Mouse (Mus musculus) skeletal muscle tissue, adult 2 months (tissue): ENCODE data around the gene Ulk3.

ENCODE experiments used
- DNase-seq: peaks from one replicate; pipeline ENCODE4 v3.0.0-alpha.2; 2012; ENCODE audit warnings: low read depth, low spot score

Ulk3 gene

GRCm38 (mm10) chr9:57568500-57568899 is 20.8 kb upstream of the Ulk3 start:
- DNase-seq = peak; percentile 86

DNA sequence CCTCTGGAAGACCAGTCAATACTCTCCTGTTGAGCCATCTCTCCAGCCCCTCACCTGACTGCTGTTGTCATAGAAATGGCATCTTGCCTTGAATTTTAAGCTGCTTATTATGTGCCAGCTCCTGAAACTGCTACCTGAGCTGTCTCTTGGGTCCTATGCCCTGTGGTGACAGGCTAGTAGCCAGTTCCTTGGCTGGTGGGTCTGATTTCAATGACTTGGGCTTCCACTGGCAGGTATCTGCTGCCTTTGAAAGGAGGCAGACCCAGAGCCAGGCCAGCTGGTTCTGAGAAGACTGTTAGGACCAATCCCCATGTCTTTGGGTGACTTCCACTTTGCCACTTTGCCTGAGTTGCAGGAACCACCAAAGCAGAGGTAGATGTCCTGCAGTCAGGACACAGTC is 14.9 kb upstream of the Ulk3 start:
- DNase-seq = peak; percentile 58

DNA sequence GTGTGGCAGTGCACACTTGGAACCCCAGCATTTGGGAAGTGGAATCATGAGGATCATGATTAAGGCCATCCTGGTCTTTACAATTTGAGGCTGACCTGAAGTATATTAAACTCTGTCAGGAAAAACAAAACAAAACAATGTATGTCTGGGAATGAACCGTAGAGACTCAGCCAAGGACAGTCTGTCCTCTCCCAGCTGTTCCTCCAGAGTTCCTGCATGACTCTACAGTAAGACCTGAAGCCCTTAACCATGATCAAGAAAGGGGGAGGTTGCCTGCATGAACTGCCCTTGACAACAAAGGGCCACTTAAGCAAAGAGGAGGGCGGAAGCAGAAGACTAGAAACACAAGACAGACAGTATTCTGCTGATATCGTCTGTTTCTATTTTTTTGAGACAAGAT is 13.7 kb upstream of the Ulk3 start:
- no peak for DNase-seq

GRCm38 (mm10) chr9:57577144-57577849 is 12.0 kb upstream of the Ulk3 start:
- no peak for DNase-seq

- no peak for DNase-seq
Measured at GRCm38 (mm10) chr9:57584991-57585390, 4.3 kb upstream of the Ulk3 start.

GRCm38 (mm10) chr9:57590726-57591125 is 1.5 kb downstream of the Ulk3 start:
- DNase-seq = no peak

DNA sequence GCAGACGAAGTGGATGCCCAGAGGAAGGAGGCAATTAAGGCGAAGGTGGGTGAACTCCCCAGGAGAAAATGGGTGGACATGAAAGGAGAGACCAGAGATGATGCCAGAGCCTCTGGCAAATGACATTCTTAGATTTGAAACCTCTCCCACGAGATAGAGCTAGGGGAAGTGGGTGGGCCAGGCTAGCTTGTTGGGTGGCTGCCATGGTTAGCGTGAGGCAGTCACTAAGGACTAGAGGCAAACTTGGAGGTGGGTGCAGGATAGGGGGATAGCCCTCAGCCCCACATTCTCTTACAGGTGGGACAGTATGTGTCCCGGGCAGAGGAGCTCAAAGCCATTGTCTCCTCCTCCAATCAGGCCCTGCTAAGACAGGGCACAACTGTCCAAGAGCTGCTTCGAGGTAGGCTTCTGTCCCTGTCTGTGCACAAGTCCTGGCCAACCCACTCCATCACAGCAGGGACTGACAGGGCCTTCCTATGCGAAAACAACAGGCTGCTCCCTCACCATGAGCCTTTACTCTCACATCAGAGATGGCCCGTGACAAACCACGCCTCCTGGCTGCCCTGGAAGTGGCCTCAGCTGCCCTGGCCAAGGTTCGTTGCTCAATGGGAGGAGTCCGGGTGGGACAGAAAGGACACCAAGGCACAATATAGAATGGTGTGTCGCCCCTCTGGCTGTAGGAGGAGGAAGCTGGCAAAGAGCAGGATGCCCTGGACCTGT is 4.4 kb downstream of the Ulk3 start:
- DNase-seq = no peak

DNA sequence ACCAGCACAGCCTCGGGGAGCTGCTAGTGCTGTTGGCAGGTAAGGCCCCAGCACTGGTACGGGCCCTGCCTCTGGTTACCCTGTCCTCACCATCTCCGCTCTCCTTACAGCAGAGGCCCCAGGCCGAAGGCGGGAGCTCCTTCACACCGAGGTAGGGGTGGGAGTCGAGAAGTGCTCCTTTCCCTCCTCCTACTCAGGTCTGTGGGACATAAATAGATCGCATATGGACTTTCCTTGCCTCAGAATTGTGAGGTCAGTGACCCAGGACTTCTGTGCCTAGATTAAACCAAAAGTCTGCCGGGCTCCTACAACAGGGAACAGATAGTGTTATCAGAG is 4.9 kb downstream of the Ulk3 start:
- DNase-seq = no peak

GRCm38 (mm10) chr9:57597265-57597664 is 8.0 kb downstream of the Ulk3 start:
- no peak for DNase-seq

DNA sequence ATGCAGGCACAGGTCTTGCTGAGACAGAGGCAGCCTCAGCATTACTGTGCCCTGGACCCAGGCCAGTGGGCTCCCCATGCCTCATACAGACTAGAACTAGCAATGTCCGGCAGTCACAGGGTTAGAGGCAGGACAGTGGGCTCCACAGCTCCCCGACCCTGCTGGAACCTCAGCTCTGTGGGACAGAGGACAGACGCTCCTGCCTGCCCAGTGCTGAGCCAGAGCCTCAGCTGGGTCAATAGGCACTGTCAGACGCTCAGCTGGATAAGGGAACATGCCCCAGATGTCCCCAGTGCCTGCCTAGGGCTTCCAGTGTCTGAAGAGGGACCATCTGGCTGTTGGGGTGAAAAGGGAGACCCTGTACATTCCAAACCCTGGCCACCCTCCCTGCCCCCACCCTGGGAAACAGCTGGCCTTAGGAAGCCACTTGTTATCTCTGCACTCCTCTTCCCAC is 8.7 kb downstream of the Ulk3 start:
- no peak for DNase-seq

DNA sequence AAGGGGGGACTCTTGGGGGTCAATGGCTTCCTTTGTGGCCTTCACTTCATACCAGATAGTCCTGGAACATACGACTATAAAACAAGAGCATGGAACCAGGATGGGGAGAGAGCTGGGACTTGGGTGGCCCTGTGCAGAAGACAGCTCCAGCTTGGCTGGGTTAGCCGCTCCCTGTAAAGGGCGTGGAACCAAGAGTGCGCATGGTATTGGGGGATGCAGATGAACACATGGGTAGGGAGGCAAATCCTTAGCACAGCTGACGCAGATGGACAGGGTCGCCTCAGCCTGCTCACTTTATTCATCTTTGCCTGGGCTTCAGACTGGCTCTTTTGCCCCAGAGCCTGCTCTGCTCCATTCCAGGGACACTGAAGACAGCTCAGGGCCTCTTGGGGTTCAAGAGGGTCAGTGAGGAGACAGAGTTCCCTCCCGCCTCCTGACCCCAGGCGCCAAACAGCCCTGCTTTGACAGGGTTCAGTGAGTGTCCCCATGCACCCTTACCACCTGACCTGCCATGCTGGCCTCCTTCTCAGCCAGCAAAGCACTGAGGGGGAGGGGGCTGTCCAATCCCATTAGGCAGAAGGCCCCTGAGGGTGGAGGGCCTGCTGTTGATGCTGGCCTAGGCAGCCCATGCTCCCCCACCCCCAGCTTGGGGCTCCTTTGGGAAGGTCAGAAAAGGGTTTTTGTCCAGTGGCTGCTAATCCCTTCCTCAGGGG is 9.8 kb downstream of the Ulk3 start:
- DNase-seq = no peak

GRCm38 (mm10) chr9:57600620-57601352 is 11.5 kb downstream of the Ulk3 start:
- DNase-seq = no peak

GRCm38 (mm10) chr9:57601353-57601706 is 12.1 kb downstream of the Ulk3 start:
- DNase-seq = no peak

DNA sequence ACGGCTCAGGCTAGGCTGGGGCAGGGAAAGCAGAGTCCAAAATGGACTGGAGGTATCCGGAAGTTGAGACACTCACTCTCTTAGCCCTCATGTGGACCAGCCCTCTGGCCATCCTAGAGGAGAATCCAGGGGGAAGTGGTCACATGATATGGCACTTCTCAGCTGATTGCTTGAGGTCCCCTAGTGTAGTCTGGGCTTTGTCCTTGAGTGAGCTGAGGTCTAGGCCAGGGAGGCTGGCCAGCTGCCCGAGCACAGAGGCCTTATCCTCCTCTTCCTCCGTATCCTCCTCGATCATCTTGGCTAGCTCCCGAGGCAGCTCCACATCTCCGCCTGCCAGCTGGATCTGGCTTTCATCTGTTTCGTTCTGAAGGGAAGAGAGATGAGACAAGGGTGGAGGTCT is 12.8 kb downstream of the Ulk3 start:
- DNase-seq = no peak

- DNase-seq = no peak
Measured at GRCm38 (mm10) chr9:57604875-57605274, 15.6 kb downstream of the Ulk3 start.

- DNase-seq = no peak
Measured at GRCm38 (mm10) chr9:57605503-57605902, 16.3 kb downstream of the Ulk3 start.

DNA sequence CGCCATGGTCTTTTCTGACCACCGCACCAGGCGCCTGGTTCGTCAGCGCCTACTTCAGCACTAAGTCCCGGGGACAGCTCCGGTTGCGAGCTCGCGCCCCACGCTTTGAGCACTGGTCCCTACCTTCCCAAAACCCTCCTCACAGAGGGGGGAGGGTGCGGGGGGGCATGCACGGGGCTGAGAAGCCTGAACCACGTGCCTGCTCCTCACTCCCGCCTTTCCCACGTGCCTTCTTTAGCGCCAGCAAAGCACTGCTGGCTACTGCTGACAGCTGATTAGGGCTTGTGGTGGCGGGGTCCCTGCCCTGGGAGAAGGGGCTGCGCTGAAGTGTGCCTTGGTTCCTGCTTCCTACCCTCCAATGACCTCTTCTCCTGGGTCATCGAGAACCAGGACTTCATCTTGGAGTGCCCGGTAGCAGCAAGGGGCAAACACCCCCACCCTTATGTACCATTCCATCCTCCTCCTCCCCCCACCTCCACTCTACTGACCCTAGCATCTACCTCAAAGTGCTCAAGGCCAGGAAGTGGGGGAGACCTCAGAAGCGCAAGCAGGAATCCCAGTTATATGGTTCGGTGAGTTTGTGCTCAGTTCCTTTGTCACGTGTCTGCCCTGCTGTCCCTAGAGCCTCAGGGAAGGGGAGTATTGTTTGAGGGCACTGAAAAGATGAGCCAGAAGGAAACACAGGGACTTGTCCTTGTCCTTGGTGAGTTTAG is 17.0 kb downstream of the Ulk3 start, which contains the start of gene Cplx3:
Gene Cplx3, minus strand, starts transcription at position 143 of the 713 bp plus-strand sequence.
- no peak for DNase-seq

- DNase-seq = no peak
Measured at GRCm38 (mm10) chr9:57609803-57610202, 20.6 kb downstream of the Ulk3 start.

DNA sequence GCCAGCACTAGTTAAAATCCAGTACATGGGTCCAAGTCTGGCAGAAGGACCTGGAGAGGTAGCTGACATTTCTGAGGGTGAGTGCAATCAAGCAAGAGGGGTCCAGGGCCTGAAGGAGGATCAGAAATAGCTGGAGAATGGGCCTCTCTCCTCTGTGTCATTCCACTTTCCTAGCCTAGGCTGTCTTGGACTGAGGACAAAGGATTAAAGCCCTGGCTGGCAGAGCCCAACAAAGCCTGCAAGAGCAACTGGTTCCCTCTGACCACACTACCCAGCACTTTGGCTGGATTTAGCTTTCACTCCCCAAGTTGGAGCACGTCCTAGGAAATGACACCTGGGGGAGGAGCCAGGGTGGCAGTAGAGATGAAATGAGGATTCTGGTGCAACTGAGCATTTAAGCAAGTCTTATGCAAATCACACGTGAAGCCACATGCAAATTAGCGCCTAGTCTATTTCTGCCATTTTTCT is 21.1 kb downstream of the Ulk3 start:
- no peak for DNase-seq

- DNase-seq = no peak
Measured at GRCm38 (mm10) chr9:57612587-57612986, 23.3 kb downstream of the Ulk3 start.

DNA sequence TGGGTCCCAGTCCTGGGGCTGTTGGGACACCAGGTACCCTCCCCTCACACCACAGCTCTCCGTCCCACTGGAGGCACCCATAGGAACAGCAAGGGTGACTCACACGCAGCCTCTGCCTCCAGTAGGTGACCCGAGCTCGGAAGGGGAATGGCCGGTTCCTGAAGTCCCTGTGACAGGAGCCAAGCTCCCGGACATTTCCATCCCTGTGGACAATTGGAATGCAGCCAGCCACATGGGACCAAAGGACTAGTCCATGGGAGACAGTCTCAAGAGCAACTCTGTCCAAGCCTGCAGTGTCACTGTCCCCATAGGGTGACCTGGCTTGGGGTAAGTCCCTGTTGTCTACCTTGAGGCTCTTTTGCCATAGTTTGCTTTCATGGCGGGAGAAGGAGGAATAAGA is 24.7 kb downstream of the Ulk3 start:
- no peak for DNase-seq
